Comparison of ENCODE assay signal across 7 mouse cellular contexts in genomic region chr8:122576648-122577022, GRCm38 (mm10). TPM values are rescaled to one million over a fixed set of nuclear protein-coding genes. Genes with fewer than 3 reads are reported as not detected.
A peak's percentile ranks its signal among the peaks of the same experiment; 100 is the strongest.
DNase-seq lines count a peak whose midpoint lies in the region; ATAC-seq lines count a peak whose summit lies in the region.

TSS of gene Aprt (minus strand) at chr8:122576909.

- peak; percentile 95 for DNase-seq in adrenal gland, postnatal 25 days
- peak; percentile 99 for DNase-seq in heart, adult 11 months
- peak; percentile 98 for DNase-seq in kidney, adult 18-20 months
- peak; percentile 98 for DNase-seq in limb, embryonic 11.5 days (ENCODE audit: low spot score)
- peak; percentile 95 for DNase-seq in midbrain, embryonic 14.5 days
- peak; percentile 95 to 98 for DNase-seq in spleen, adult 18-20 months

- peak within 1 kb of the TSS; percentile 85 for H3K4me2 ChIP-seq in embryonic facial prominence, embryonic 12.5 days (replicated peaks)
- peak within 1 kb of the TSS; percentile 90 for H3K4me2 ChIP-seq in limb, embryonic 11.5 days (ENCODE audit: low read depth, severe bottlenecking)
- peak within 1 kb of the TSS; percentile 88 for H3K4me2 ChIP-seq in midbrain, embryonic 14.5 days (ENCODE audit: low read length)

- peak within 1 kb of the TSS; percentile 83 for H3K27ac ChIP-seq in embryonic facial prominence, embryonic 12.5 days
- peak within 1 kb of the TSS; percentile 77 for H3K27ac ChIP-seq in limb, embryonic 11.5 days (replicated peaks; ENCODE audit: low read depth, low read length)
- H3K27ac ChIP-seq in midbrain, embryonic 14.5 days (replicated peaks; ENCODE audit: low read depth, low read length) = peak within 1 kb of the TSS; percentile 66

- peak within 1 kb of the TSS; percentile 71 for H3K4me3 ChIP-seq in embryonic facial prominence, embryonic 12.5 days
- H3K4me3 ChIP-seq in limb, embryonic 11.5 days (ENCODE audit: low read depth, low read length) = peak within 1 kb of the TSS; percentile 53
- H3K4me3 ChIP-seq in midbrain, embryonic 14.5 days (replicated peaks; ENCODE audit: low read depth, low read length) = peak within 1 kb of the TSS; percentile 57

- H3K4me1 ChIP-seq in embryonic facial prominence, embryonic 12.5 days = peaks cover 41% of the 10 kb centered on the region
- peaks cover 37% of the 10 kb centered on the region for H3K4me1 ChIP-seq in limb, embryonic 11.5 days (ENCODE audit: control insufficient read depth, insufficient read depth, low read length)
- H3K4me1 ChIP-seq in midbrain, embryonic 14.5 days (ENCODE audit: control insufficient read depth, insufficient read depth, low read length) = peaks cover 21% of the 10 kb centered on the region

- H3K9me3 ChIP-seq in embryonic facial prominence, embryonic 12.5 days = no peaks in the 10 kb centered on the region
- H3K9me3 ChIP-seq in limb, embryonic 11.5 days (ENCODE audit: control insufficient read depth, low read length) = no peaks in the 10 kb centered on the region
- H3K9me3 ChIP-seq in midbrain, embryonic 14.5 days (ENCODE audit: control insufficient read depth, low read length) = no peaks in the 10 kb centered on the region

- WGBS in embryonic facial prominence, embryonic 12.5 days = under 1% methylated on average over 38 of the region's 39 CpGs
- under 1% methylated on average over 39 of the region's 39 CpGs for WGBS in limb, embryonic 11.5 days
- WGBS in midbrain, embryonic 14.5 days = under 1% methylated on average over 39 of the region's 39 CpGs

- peak within 1 kb of the TSS; percentile 79 for H3K9ac ChIP-seq in embryonic facial prominence, embryonic 12.5 days
- H3K9ac ChIP-seq in limb, embryonic 11.5 days (ENCODE audit: low read length) = peak within 1 kb of the TSS; percentile 74
- peak within 1 kb of the TSS; percentile 80 for H3K9ac ChIP-seq in midbrain, embryonic 14.5 days (replicated peaks; ENCODE audit: low read length)

- ATAC-seq in embryonic facial prominence, embryonic 12.5 days (ENCODE audit: insufficient number of reproducible peaks, insufficient read depth, low FRiP score, low TSS enrichment) = peak; percentile 83
- peak; percentile 88 for ATAC-seq in limb, embryonic 11.5 days (ENCODE audit: insufficient number of reproducible peaks, low FRiP score, low TSS enrichment, low read depth)
- peak; percentile 89 for ATAC-seq in midbrain, embryonic 14.5 days (ENCODE audit: low FRiP score, low TSS enrichment)

- H3K27me3 ChIP-seq in embryonic facial prominence, embryonic 12.5 days = no peaks in the 10 kb centered on the region
- H3K27me3 ChIP-seq in limb, embryonic 11.5 days (ENCODE audit: control insufficient read depth, insufficient read depth, low read length) = no peaks in the 10 kb centered on the region
- H3K27me3 ChIP-seq in midbrain, embryonic 14.5 days (ENCODE audit: control insufficient read depth, insufficient read depth, low read length) = no peaks in the 10 kb centered on the region

- peaks cover 33% of the 10 kb centered on the region for H3K36me3 ChIP-seq in embryonic facial prominence, embryonic 12.5 days
- H3K36me3 ChIP-seq in limb, embryonic 11.5 days (ENCODE audit: control insufficient read depth, insufficient read depth, low read length) = peaks cover 12% of the 10 kb centered on the region; the same call in 1 of the 2 replicates
- peaks cover 12% of the 10 kb centered on the region; the same call in 1 of the 2 replicates for H3K36me3 ChIP-seq in midbrain, embryonic 14.5 days (ENCODE audit: control insufficient read depth, insufficient read depth, low read length)

RNA-seq across cellular contexts. Expression of gene Aprt, which starts in this region (rescaled TPM):
- 50.6 and 66.4 TPM in 2 replicates for total RNA-seq in adrenal gland, postnatal 25 days (2021)
- 289 and 298 TPM in 2 replicates for polyA plus RNA-seq in embryonic facial prominence, embryonic 12.5 days (2016; fragmentation: Nextera tagmentation; extraction: Ambion mirVana)
- 271 and 284 TPM in 2 replicates for polyA plus RNA-seq in limb, embryonic 11.5 days (2014; fragmentation: Nextera tagmentation; extraction: Ambion mirVana)
- 146 and 161 TPM in 2 replicates for polyA plus RNA-seq in midbrain, embryonic 14.5 days (2014; fragmentation: Nextera tagmentation; extraction: Ambion mirVana)

Comparison
In these comparisons a context has a peak if more than half of its experiments do, and no peak if none do; other contexts are left out.
1. Peak in every context shown above with its lines: DNase-seq, ATAC-seq, H3K4me3 ChIP-seq and H3K27ac ChIP-seq.